Mouse (Mus musculus): ENCODE data around the gene Tacstd2. TPM values are rescaled to one million over a fixed set of nuclear protein-coding genes. Genes with fewer than 3 reads are reported as not detected.
"Not testable (repeated sequence)": the region's sequence is repeated elsewhere in the genome, so short reads cannot be mapped to it uniquely, and the experiment has no call there.

Tacstd2 gene
- total RNA-seq (2022): not detected

DNA sequence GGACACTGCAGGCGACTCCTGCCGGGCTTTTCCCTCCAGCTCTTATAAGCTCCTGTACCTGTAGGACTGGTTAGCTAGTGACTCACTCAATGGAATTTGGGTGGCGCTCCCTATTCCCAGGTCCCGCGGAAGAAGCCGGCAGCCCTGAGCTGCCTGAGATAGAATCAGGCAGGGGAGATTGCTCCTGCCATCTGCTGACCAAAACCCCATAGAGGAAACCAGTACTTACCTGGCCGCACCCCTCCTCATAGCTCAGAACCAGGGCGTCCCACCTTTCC lies at the start of gene Tacstd2:
Gene Tacstd2, minus strand, starts transcription at position 20 of the 278 bp plus-strand sequence.
- DNase-seq (ENCODE audit: low spot score in 2 of 2): no peak

DNA sequence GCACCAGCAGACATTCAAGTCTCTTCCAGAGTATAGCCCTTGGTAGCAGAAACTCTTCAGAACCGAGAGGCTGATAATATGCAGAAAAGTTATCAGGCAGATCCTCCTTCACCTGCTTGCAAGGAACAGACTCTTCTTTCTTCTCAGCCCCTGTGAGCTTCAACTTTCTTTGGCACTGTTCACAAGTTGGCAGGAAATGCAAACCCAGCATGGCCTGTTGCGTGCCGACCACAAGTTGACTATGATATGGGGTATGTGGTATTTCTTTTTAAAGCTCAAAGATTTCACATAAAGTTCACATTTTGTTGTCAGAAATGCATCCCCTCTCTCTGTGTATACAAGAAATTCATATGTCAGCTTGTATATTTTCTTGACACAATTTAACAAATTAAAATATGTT lies 30.7 kb upstream of the Tacstd2 start:
- no peak for DNase-seq (ENCODE audit: low spot score in 2 of 2)

DNA sequence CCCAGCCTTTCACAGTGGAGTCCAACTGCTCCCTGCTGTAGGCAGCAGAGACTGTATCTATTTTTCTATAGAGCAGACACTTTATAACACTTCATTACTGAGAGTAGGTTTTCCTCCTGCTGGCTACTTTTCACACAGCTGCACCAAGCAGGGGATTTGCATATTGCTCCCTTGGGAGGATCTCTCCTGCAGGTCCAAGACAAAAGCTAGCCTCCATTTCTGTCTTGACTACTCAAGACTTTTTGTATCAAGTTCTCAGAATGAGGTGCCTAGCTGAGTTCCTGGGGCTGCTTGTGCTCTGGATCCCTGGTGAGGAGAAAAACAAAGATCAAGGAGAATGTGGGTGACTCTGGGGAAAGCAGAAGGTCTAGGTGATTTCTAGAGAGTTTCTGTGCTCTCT lies 19.8 kb upstream of the Tacstd2 start:
- no peak for DNase-seq (ENCODE audit: low spot score in 2 of 2)

DNA sequence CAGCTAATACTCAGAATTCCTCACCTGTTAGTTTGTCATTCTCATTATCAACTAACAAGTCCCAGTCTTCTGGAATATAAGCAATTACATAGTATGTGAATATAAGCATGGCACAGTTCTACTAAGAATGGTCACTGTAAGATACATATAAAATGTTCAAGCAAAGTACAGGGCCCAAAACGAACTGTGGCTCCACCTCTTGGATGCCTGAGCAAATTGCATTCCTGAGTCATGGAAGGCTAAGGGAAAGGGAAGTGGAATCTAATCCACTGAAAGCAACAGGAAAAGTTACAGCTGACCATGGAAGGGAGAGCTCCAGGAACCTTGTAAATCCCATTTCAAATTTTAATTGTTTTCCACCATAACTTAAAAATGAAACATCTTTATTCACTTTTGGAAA lies 14.0 kb upstream of the Tacstd2 start:
- no peak for DNase-seq (ENCODE audit: low spot score in 2 of 2)

DNA sequence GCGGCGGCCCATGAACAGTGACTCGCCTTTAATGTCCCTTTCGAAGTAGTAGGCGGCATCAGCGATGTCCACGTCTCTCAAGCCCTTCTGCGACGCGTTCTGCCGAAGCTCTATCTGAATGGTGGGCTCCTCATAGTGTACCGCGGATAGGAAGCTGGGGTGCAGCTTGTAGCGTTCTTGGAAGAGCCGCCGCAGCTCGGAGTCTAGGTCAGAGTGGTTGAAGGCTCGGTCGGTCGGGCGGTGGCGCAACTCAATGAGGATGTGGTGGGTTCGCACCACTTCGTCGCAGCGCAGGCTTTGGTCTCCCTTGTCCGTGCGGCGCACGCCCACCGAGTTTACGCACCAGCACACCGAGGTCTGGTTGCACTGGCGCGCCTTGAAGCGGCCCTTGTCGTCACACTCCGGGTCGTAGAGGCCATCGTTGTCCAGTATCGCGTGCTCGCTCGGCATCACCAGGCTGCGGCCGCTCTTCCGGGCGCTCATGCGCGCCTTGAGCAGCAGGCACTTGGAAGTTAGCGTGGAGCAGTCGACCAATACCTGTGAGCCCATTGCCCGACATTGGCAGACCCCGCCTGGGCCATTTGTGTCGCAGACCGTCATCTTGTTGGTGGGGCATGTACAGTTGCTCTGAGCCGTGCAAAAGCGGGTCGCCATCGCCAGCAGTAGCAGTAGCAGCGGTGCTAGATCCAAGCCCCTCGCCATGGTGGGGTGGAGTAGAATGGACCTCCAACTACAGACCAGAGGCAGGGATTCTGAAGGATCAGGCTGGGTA lies 405 bp downstream of the Tacstd2 start:
- no peak for DNase-seq (ENCODE audit: low spot score in 2 of 2)

DNA sequence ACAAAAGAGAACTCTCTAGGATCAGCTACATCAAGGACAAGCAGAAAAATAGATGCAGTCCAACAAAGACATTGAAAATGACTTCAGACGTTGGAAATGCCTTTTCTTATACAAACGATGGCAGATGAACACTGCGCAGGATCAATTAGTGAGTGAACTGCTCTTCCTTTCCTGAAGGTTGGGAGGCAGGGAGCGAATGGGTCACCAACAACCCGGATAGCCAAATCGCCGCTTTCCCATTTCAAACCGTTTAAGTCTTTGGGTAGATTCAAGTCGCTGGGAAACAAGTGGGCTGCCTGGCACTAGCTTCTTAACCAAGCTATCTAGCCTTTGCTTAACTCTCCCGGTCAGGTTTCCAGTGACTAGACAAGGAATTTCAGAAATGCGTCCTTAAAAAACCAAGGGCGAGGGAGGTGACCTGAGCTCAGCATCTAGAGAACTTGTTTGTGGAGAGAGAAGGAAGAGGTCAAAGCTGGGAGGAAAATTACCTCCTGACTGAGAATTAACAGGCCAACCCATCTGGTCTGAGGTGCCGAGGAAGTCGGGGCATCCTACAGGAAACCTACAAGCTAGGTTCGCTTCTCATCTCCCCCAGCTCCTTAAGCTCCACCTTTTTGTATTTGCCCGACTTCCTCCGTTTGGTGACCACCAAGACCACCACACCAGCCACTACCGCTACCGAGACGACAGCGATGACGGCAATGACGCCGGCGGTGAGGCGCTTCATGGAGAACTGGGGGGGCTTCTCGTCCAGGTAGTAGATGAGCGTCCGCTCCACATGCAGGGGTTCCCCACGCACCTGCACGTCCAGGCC lies 1.2 kb downstream of the Tacstd2 start:
- DNase-seq (ENCODE audit: low spot score in 2 of 2): no peak

DNA sequence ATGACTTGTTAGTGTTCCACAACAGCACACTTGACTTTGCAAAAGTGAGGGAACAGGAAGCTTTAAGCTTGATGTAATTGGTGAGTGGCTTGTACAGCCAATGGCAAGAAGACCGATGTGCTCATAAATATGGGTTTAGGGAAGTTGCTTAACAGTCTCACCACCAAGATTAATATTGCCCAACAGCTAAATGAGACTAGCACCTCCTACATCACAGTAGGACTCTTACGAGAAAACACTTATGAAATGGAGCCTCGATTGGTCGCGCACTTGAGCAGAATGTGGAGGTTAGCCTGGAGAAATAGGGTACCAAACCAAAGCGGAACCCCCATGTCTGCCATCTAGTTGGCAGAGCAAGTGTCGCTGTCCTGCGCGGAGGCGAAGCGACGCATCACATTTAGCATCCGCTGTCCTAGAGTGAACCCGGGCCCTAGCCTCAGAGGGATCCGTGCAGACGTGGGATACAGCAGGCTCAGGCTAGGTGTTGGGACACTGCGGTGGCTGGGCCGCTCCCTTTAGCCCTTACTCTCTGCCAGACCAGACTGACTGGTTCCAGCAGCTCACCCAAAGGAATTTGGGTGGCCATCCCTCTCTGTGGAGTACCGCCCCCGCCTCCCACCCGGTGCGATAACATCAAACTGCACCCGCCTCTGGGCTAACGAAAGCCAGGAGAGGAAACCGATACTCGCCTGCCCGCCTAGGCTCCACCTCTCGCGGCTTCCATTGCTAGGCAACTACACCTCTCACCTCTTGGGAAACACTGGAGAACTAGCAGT lies 2.7 kb downstream of the Tacstd2 start:
- no peak for DNase-seq (ENCODE audit: low spot score in 2 of 2)

DNA sequence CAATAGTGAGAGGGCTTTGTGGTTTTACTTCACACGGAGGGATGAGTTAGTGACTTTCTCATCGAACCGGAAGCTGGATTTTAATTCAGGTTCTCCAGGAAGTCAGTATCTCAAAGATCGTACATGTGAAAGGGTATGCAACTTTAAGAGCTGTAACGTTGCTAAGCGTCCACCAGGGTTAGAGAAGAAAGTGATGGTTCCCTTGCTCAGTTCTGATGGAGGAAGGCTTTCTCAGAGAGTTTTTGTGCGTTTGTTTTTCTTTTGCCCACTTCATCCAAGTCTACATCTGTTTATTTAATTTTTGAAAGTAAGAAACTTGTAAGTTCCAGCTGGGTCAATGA lies 3.8 kb downstream of the Tacstd2 start:
- DNase-seq (ENCODE audit: low spot score in 2 of 2): no peak

DNA sequence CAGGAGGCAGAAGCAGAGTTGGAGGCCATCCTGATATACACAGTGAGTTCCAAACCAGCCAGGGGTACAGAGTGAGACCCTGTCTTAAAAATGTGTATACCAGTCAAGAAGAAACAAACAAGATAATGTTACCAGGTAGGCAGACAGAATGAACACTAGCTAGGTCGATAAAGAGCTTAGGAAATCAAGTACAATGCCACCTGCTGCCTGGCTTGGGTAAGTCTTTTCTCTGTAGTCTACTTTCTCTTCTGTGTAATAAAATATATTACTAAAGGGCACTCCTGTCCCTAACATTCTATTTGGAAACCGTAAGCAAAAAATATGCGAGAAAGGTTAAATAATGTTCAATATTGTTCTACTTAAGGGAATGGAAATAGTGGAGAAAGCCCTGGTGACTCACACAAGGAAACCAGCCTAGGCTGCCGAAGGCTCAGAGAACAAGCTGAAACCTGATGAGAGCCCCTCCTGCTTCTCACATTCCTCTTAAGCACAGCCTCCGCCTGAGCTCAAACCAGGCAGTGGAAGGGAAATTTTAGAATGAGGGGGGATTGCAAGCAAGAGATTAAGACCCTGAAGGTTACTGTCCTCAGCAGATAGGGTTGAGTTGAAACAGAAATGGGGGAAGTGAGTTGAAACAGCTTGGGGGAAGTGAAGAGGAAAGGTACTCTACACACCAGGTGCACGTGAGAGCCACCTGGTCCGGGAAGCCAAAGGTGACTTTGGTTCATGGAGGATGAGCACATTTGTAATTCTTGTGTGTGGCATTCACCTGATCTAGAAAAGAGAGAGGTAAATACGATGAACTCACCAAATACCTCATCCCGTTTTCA lies 4.4 kb downstream of the Tacstd2 start:
- no peak for DNase-seq (ENCODE audit: low spot score in 2 of 2)

DNA sequence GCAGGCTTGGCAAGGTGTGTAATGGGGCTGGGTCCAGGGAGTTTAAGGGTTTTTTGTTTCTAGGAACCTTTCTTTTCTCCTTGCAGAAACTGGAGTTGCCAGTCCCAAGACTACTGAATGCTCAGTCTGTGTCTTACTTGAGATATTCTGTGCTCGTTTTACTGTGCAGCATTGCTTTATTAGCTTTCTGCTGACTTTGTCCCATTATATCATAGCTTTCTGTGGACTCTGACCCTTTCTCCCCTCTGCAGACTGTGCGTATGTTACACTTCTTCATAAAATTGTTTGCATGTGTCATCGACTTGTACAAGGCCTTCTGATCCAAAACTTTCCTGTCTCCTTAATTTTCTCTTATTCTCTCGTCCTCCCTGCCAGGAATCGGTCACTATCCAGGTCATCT lies 9.2 kb downstream of the Tacstd2 start:
- no peak for DNase-seq (ENCODE audit: low spot score in 2 of 2)

DNA sequence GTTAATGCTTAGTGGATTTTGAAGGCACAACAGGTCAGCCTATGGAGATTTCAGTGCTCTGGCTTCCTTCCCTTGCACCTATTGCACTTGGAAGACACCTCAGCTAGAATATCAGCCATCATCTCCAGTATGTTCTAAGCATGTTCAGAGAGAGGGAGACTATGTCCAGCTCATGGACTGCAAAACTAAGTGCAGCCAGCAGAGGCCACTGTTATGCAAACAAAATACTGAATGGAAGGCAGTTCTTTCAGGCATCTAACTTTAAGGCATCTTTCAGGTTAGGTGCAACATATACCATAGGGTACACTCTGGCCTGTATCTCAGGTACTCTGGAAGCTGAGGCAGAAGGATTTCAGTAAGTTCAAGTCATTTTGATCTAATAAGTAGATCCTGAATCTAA lies 24.8 kb downstream of the Tacstd2 start:
- DNase-seq (ENCODE audit: low spot score in 2 of 2): no peak

DNA sequence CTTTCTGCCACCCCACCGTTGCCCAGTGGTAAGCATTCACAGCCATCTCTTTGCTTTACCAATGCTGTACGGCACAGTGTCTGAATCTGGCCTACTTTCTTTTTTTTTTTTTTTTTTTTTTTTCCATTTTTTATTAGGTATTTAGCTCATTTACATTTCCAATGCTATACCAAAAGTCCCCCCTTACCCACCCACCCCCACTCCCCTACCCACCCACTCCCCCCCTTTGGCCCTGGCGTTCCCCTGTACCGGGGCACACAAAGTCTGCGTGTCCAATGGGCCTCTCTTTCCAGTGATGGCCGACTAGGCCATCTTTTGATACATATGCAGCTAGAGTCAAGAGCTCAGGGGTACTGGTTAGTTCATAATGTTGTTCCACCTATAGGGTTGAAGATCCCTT lies 33.7 kb downstream of the Tacstd2 start:
- DNase-seq (ENCODE audit: low spot score in 2 of 2): not testable (repeated sequence)

DNA sequence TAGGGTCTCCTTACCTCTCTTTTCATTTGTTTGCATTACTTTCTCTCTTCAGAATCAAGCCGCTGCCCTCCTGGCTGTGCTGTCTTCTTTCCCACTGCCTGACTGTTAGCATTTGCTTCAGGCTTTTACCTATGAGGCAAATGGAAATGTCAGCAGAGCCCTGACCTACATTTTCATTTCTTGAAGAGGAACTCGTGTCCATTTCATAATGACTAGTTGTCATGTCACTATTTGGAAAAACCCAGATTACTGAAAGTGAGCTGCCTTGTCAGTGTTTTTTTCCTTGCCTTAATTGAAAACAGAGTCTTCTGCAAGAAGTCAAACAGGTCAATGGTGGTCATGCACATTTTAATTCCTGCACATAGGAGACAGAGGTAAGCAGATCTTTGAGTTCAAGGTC lies 43.8 kb downstream of the Tacstd2 start, which contains the start of gene Il23r:
Gene Il23r, minus strand, starts transcription at position 101 of the 400 bp plus-strand sequence.
- no peak for DNase-seq (ENCODE audit: low spot score in 2 of 2)

Other genes starting within 250 kb of the Tacstd2 start
- not detected for gene Il12rb2, start 159.6 kb downstream of the Tacstd2 start, total RNA-seq (2022)
- gene Il23r, start 43.9 kb downstream of the Tacstd2 start, total RNA-seq (2022): not detected

All from gastrocnemius, adult 8-10 months (tissue).